Mouse (Mus musculus): ENCODE results near the gene Frmd4b. TPM values are rescaled to one million over a fixed set of nuclear protein-coding genes. Genes with fewer than 3 reads are reported as not detected.

Frmd4b gene
- polyA plus RNA-seq, 1 experiment: 26.8 TPM

GRCm38 (mm10) chr6:97315311-97315710 lies 302.0 kb downstream of the Frmd4b start:
- DNase-seq (ENCODE audit: low spot score): no peak

- no peak for DNase-seq (ENCODE audit: low spot score)
Measured at GRCm38 (mm10) chr6:97312545-97312939, 304.8 kb downstream of the Frmd4b start.

- peak; percentile 49 for DNase-seq (ENCODE audit: low spot score)
Measured at GRCm38 (mm10) chr6:97311599-97312544, 305.5 kb downstream of the Frmd4b start.

- DNase-seq (ENCODE audit: low spot score): no peak
Measured at GRCm38 (mm10) chr6:97310901-97311331, 306.4 kb downstream of the Frmd4b start.

- DNase-seq (ENCODE audit: low spot score): no peak
Measured at GRCm38 (mm10) chr6:97309161-97309560, 308.2 kb downstream of the Frmd4b start.

GRCm38 (mm10) chr6:97308562-97308961 lies 308.8 kb downstream of the Frmd4b start:
- DNase-seq (ENCODE audit: low spot score): no peak

GRCm38 (mm10) chr6:97307231-97307630 lies 310.1 kb downstream of the Frmd4b start:
- DNase-seq (ENCODE audit: low spot score): no peak

GRCm38 (mm10) chr6:97306351-97306750 lies 311.0 kb downstream of the Frmd4b start:
- no peak for DNase-seq (ENCODE audit: low spot score)

GRCm38 (mm10) chr6:97305491-97305890 lies 311.9 kb downstream of the Frmd4b start:
- no peak for DNase-seq (ENCODE audit: low spot score)

- DNase-seq (ENCODE audit: low spot score): no peak
Measured at GRCm38 (mm10) chr6:97305010-97305409, 312.3 kb downstream of the Frmd4b start.

GRCm38 (mm10) chr6:97303277-97304109 lies 313.8 kb downstream of the Frmd4b start:
- DNase-seq (ENCODE audit: low spot score): no peak

- DNase-seq (ENCODE audit: low spot score): no peak
Measured at GRCm38 (mm10) chr6:97302303-97302702, 315.0 kb downstream of the Frmd4b start.

GRCm38 (mm10) chr6:97300659-97301058 lies 316.7 kb downstream of the Frmd4b start:
- no peak for DNase-seq (ENCODE audit: low spot score)

GRCm38 (mm10) chr6:97300180-97300579 lies 317.2 kb downstream of the Frmd4b start:
- DNase-seq (ENCODE audit: low spot score): no peak

- no peak for DNase-seq (ENCODE audit: low spot score)
Measured at GRCm38 (mm10) chr6:97297151-97297550, 320.2 kb downstream of the Frmd4b start.

- no peak for DNase-seq (ENCODE audit: low spot score)
Measured at GRCm38 (mm10) chr6:97295866-97296527, 321.3 kb downstream of the Frmd4b start.

GRCm38 (mm10) chr6:97295416-97295815 lies 321.9 kb downstream of the Frmd4b start:
- DNase-seq (ENCODE audit: low spot score): no peak

- DNase-seq (ENCODE audit: low spot score): no peak
Measured at GRCm38 (mm10) chr6:97293667-97294569, 323.4 kb downstream of the Frmd4b start.

GRCm38 (mm10) chr6:97292894-97293293 lies 324.4 kb downstream of the Frmd4b start:
- DNase-seq (ENCODE audit: low spot score): no peak

- DNase-seq (ENCODE audit: low spot score): no peak
Measured at GRCm38 (mm10) chr6:97292096-97292495, 325.2 kb downstream of the Frmd4b start.

All from urinary bladder, adult 2 months (tissue).